Mouse (Mus musculus) left cerebral cortex, adult 6 months (tissue): ENCODE measurements around the gene Golga3. TPM values are rescaled to one million over a fixed set of nuclear protein-coding genes. Genes with fewer than 3 reads are reported as not detected.

Source experiments
- long read RNA-seq, 2 experiments: library from polyadenylated mRNA; unstranded; transcript quantifications; one replicate each; pipeline ENCODE4 v2.0.0; 2019 to 2020
- polyA plus RNA-seq: library from polyadenylated mRNA; unstranded; fragments of <200 nt; fragmentation: Nextera tagmentation; gene quantifications from 2 replicates; pipeline ENCODE4 v1.2.3, GENCODE M21; 2021

The Golga3 gene
- 8.1 and 10.2 TPM in 2 replicates for polyA plus RNA-seq
- long read RNA-seq, experiment 1, full-length matches to known transcripts, result 24 of 60 reads
- long read RNA-seq, experiment 1, partial matches to known transcripts, result 17 of 60 reads
- long read RNA-seq, experiment 1, other reads (novel, unspliced or antisense), result 19 of 60 reads
- long read RNA-seq, experiment 2, full-length matches to known transcripts, result 3 of 19 reads
- long read RNA-seq, experiment 2, partial matches to known transcripts, result 10 of 19 reads
- long read RNA-seq, experiment 2, other reads (novel, unspliced or antisense), result 6 of 19 reads

GRCm38 (mm10) chr5:110176362-110177020 is at the start of gene Golga3:
Gene Golga3 (plus strand): TSS chr5:110176701.

GRCm38 (mm10) chr5:110135293-110136086 is 41.0 kb upstream of the Golga3 start, which contains the start of gene Chfr:
Gene Chfr (plus strand): TSS chr5:110135842.

GRCm38 (mm10) chr5:110230780-110231461 is 54.4 kb downstream of the Golga3 start, which contains the start of gene Ankle2:
Gene Ankle2 (plus strand): TSS chr5:110231004.

GRCm38 (mm10) chr5:110269141-110270101 is 92.9 kb downstream of the Golga3 start, which contains the start of gene Pgam5:
Gene Pgam5 (minus strand): TSS chr5:110269913.

Other genes starting within 250 kb of the Golga3 start
- gene Zfp932, start 180.2 kb upstream of the Golga3 start, polyA plus RNA-seq, result 18.1 and 24.1 TPM in 2 replicates
- 3.1 and 4.0 TPM in 2 replicates for gene Gm17655, start 104.2 kb upstream of the Golga3 start, polyA plus RNA-seq
- 0.24 and 0.43 TPM in 2 replicates for gene Gm35315, start 82.3 kb upstream of the Golga3 start, polyA plus RNA-seq
- gene Plcxd1, start 76.7 kb upstream of the Golga3 start, polyA plus RNA-seq, result 7.2 and 8.5 TPM in 2 replicates
- 43.4 and 56.9 TPM in 2 replicates for gene Gtpbp6, start 68.5 kb upstream of the Golga3 start, polyA plus RNA-seq
- gene Zfp605, start 66.6 kb upstream of the Golga3 start, polyA plus RNA-seq, result 4.1 and 8.1 TPM in 2 replicates
- gene Chfr, start 40.9 kb upstream of the Golga3 start, polyA plus RNA-seq, result 11.8 and 17.7 TPM in 2 replicates
- 12.0 and 12.8 TPM in 2 replicates for gene Ankle2, start 54.3 kb downstream of the Golga3 start, polyA plus RNA-seq
- 70.3 and 78.0 TPM in 2 replicates for gene Pgam5, start 93.2 kb downstream of the Golga3 start, polyA plus RNA-seq
- gene Pxmp2, start 109.5 kb downstream of the Golga3 start, polyA plus RNA-seq, result 18.9 and 20.1 TPM in 2 replicates
- gene Pole, start 109.6 kb downstream of the Golga3 start, polyA plus RNA-seq, result 0.41 and 0.47 TPM in 2 replicates
- gene P2rx2, start 166.5 kb downstream of the Golga3 start, polyA plus RNA-seq, result not detected in 2 replicates
- gene Lrcol1, start 168.0 kb downstream of the Golga3 start, polyA plus RNA-seq, result not detected in 2 replicates